Mouse (Mus musculus): ENCODE data around the gene Cdk14. TPM values are rescaled to one million over a fixed set of nuclear protein-coding genes. Genes with fewer than 3 reads are reported as not detected.
A peak's percentile ranks its signal among the peaks of the same experiment; 100 is the strongest.

Gene Cdk14
- polyA plus RNA-seq, 1 experiment from 2014 or later: 23.5 TPM

DNA sequence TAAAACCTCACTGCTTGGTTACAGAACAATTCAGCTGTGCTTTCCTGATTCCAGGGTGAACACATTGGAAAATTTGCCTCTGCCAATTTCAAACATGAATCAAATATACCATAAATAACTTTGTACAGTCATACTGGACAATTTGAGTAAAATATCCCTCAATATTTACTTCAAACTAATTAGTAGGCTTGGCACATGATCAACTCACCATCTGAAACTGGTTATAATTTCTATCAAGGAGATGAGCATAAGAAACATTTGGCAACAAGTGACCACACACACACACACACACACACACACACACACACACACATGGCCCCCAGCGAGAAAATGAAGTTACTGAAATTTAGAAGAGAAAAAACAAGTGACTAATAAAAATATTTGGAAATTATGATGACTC lies 304.6 kb downstream of the Cdk14 start:
- Histone ChIP-seq H3K27me3 (ENCODE audit: control insufficient read depth, insufficient read depth, low read length) (no peaks in the 10 kb centered on the region), H3K9me3 (ENCODE audit: control insufficient read depth, low read length) (no peaks in the 10 kb centered on the region), H3K9ac (ENCODE audit: low read length) (no peak overlapping the region), H3K36me3 (ENCODE audit: control insufficient read depth, insufficient read depth, low read length) (no peaks in the 10 kb centered on the region), H3K4me1 (replicated peaks; ENCODE audit: control insufficient read depth, insufficient read depth, low read length) (no peaks in the 10 kb centered on the region), H3K4me3 (ENCODE audit: low read depth, low read length) (no peak overlapping the region), H3K27ac (ENCODE audit: low read depth, low read length) (no peak overlapping the region), H3K4me2 (ENCODE audit: low read depth, low read length, severe bottlenecking) (no peak overlapping the region)
- no peak for DNase-seq (ENCODE audit: low spot score)
- WGBS: 100% methylated on average over 1 of the region's 1 CpGs
- no peak for ATAC-seq (replicated peaks; ENCODE audit: low FRiP score)

DNA sequence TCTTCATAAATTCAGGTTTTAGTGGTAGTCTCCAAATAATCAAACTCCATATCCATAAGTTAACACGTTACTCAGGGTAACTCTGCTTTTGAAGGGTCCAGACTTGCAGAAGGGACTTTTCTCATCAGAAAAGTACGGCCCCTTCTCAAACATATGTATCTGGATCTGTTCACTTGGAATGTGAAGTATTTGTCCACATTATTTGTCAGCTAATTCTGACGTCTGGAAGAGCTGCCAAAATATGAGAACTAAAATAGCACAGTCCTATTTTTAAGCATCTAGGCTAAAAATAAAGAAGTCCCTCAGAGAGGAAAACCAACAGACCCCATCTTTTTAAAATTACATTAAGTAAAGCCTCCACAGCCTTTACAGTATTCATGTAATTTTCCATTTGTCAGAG lies 310.5 kb downstream of the Cdk14 start:
- 70% methylated on average over 3 of the region's 3 CpGs for WGBS

GRCm38 (mm10) chr5:5109017-5109416 lies 311.1 kb downstream of the Cdk14 start:
- no peak overlapping the region for H3K4me2 ChIP-seq (ENCODE audit: low read depth, low read length, severe bottlenecking)
- no peak overlapping the region for H3K4me3 ChIP-seq (ENCODE audit: low read depth, low read length)
- no peaks in the 10 kb centered on the region for H3K27me3 ChIP-seq (ENCODE audit: control insufficient read depth, insufficient read depth, low read length)
- no peak overlapping the region for H3K27ac ChIP-seq (ENCODE audit: low read depth, low read length)
- no peaks in the 10 kb centered on the region for H3K36me3 ChIP-seq (ENCODE audit: control insufficient read depth, insufficient read depth, low read length)
- ATAC-seq (replicated peaks; ENCODE audit: low FRiP score) (no peak), DNase-seq (ENCODE audit: low spot score) (no peak)
- no peak overlapping the region for H3K9ac ChIP-seq (ENCODE audit: low read length)
- 84% methylated on average over 3 of the region's 3 CpGs for WGBS
- H3K9me3 ChIP-seq (ENCODE audit: control insufficient read depth, low read length): no peaks in the 10 kb centered on the region
- no peaks in the 10 kb centered on the region for H3K4me1 ChIP-seq (replicated peaks; ENCODE audit: control insufficient read depth, insufficient read depth, low read length)

More for the DNA sequence above, 310.5 kb downstream of the Cdk14 start:
- H3K27me3 ChIP-seq (ENCODE audit: control insufficient read depth, insufficient read depth, low read length): no peaks in the 10 kb centered on the region
- H3K4me3 ChIP-seq (ENCODE audit: low read depth, low read length): no peak overlapping the region
- no peaks in the 10 kb centered on the region for H3K36me3 ChIP-seq (ENCODE audit: control insufficient read depth, insufficient read depth, low read length)
- H3K27ac ChIP-seq (ENCODE audit: low read depth, low read length): no peak overlapping the region
- no peak for DNase-seq (ENCODE audit: low spot score)
- no peak overlapping the region for H3K4me2 ChIP-seq (ENCODE audit: low read depth, low read length, severe bottlenecking)
- H3K9ac ChIP-seq (ENCODE audit: low read length): no peak overlapping the region
- ATAC-seq (replicated peaks; ENCODE audit: low FRiP score): no peak
- no peaks in the 10 kb centered on the region for H3K4me1 ChIP-seq (replicated peaks; ENCODE audit: control insufficient read depth, insufficient read depth, low read length)
- no peaks in the 10 kb centered on the region for H3K9me3 ChIP-seq (ENCODE audit: control insufficient read depth, low read length)

DNA sequence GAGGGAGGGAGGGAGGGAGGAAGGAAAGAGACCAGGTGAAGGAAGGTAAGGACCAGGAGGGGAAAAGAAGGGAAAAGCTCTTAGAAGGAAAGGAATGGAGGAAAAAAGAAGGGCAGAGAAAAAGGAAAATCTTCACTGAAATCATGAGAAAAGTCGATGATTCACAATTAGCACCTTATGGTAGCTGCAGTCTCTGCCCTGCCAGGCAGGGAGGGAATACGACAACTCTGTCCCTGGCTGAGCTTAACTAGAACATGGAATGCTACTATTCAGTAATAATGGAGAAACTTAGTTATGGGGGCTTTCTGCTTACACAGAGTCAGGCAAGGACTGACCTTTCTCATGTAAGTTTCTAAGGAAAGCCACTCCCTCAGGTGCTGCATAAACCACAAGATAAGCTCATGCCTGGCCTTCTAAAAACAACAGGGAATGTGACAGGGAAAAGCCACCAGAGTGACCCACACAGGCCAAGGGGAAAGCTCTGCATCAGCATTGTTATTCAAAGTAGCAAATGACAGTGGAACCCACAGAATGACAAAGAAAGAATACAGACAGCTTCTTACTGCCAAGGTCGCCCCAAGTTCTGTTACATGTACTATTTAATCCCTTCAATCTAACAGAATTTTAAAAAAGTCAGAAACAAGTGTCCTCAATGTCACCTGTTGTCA lies 323.7 kb downstream of the Cdk14 start:
- H3K36me3 ChIP-seq (ENCODE audit: control insufficient read depth, insufficient read depth, low read length): no peaks in the 10 kb centered on the region
- H3K9ac ChIP-seq (ENCODE audit: low read length): no peak overlapping the region
- H3K4me3 ChIP-seq (ENCODE audit: low read depth, low read length): no peak overlapping the region
- DNase-seq (ENCODE audit: low spot score): no peak
- ATAC-seq (replicated peaks; ENCODE audit: low FRiP score): no peak
- no peak overlapping the region for H3K4me2 ChIP-seq (ENCODE audit: low read depth, low read length, severe bottlenecking)
- no peaks in the 10 kb centered on the region for H3K9me3 ChIP-seq (ENCODE audit: control insufficient read depth, low read length)
- WGBS: 53% methylated on average over 3 of the region's 3 CpGs
- H3K27me3 ChIP-seq (ENCODE audit: control insufficient read depth, insufficient read depth, low read length): no peaks in the 10 kb centered on the region
- H3K4me1 ChIP-seq (replicated peaks; ENCODE audit: control insufficient read depth, insufficient read depth, low read length): no peaks in the 10 kb centered on the region
- H3K27ac ChIP-seq (ENCODE audit: low read depth, low read length): no peak overlapping the region

DNA sequence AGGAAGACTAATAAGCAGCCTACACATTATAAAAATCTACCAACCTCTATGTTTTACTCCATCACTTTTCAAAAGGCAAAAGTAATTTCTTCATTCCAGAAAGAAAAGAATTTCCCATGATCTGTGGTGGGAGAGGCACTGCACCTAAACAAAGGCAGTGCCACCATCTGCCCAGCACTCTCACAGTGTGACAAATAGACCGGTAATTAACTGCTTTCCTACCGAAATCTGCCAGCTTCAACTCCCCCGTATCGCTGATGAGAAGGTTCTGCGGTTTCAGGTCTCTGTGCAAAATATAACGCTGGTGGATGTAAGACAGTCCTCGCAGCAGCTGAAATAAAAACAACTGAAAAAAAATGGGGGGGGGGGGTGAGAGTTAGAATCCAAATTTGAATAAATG lies 327.4 kb downstream of the Cdk14 start:
- no peak overlapping the region for H3K4me3 ChIP-seq (ENCODE audit: low read depth, low read length)
- H3K27me3 ChIP-seq (ENCODE audit: control insufficient read depth, insufficient read depth, low read length): no peaks in the 10 kb centered on the region
- no peaks in the 10 kb centered on the region for H3K36me3 ChIP-seq (ENCODE audit: control insufficient read depth, insufficient read depth, low read length)
- 77% methylated on average over 7 of the region's 7 CpGs for WGBS
- no peak for DNase-seq (ENCODE audit: low spot score)
- no peaks in the 10 kb centered on the region for H3K9me3 ChIP-seq (ENCODE audit: control insufficient read depth, low read length)
- no peak overlapping the region for H3K27ac ChIP-seq (ENCODE audit: low read depth, low read length)
- H3K4me2 ChIP-seq (ENCODE audit: low read depth, low read length, severe bottlenecking): no peak overlapping the region
- no peaks in the 10 kb centered on the region for H3K4me1 ChIP-seq (replicated peaks; ENCODE audit: control insufficient read depth, insufficient read depth, low read length)
- no peak for ATAC-seq (replicated peaks; ENCODE audit: low FRiP score)
- H3K9ac ChIP-seq (ENCODE audit: low read length): no peak overlapping the region

- no peak overlapping the region for H3K4me2 ChIP-seq (ENCODE audit: low read depth, low read length, severe bottlenecking)
- no peak overlapping the region for H3K27ac ChIP-seq (ENCODE audit: low read depth, low read length)
- 67% methylated on average over 1 of the region's 1 CpGs for WGBS
- no peak overlapping the region for H3K4me3 ChIP-seq (ENCODE audit: low read depth, low read length)
- H3K27me3 ChIP-seq (ENCODE audit: control insufficient read depth, insufficient read depth, low read length): no peaks in the 10 kb centered on the region
- no peak for DNase-seq (ENCODE audit: low spot score)
- H3K9me3 ChIP-seq (ENCODE audit: control insufficient read depth, low read length): no peaks in the 10 kb centered on the region
- ATAC-seq (replicated peaks; ENCODE audit: low FRiP score): no peak
- no peaks in the 10 kb centered on the region for H3K4me1 ChIP-seq (replicated peaks; ENCODE audit: control insufficient read depth, insufficient read depth, low read length)
- H3K36me3 ChIP-seq (ENCODE audit: control insufficient read depth, insufficient read depth, low read length): no peaks in the 10 kb centered on the region
- no peak overlapping the region for H3K9ac ChIP-seq (ENCODE audit: low read length)
These were observed 348.6 kb downstream of the Cdk14 start for GRCm38 (mm10) chr5:5071526-5071925.

DNA sequence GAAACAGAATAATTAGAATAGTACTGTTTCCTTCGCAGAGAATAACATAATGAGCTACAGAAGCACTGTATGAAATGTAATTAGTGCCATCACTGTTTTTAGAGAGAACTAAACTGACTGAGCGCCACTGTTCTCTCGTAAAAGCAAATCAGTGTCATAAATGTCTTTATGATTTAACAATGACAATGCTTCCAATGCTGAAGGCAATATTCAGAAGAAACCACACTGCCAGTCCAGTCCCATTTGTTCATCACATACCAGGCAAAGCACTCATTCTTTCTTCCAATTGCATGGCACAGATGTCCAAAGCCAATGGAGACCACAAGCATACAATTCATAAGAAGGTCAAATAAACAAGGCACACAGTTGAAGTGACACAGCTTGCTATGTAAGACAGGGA lies 355.4 kb downstream of the Cdk14 start:
- Histone ChIP-seq H3K9me3 (ENCODE audit: control insufficient read depth, low read length) (no peaks in the 10 kb centered on the region), H3K4me3 (ENCODE audit: low read depth, low read length) (no peak overlapping the region), H3K4me1 (replicated peaks; ENCODE audit: control insufficient read depth, insufficient read depth, low read length) (no peaks in the 10 kb centered on the region), H3K36me3 (ENCODE audit: control insufficient read depth, insufficient read depth, low read length) (no peaks in the 10 kb centered on the region), H3K27ac (ENCODE audit: low read depth, low read length) (no peak overlapping the region), H3K27me3 (ENCODE audit: control insufficient read depth, insufficient read depth, low read length) (no peaks in the 10 kb centered on the region), H3K4me2 (ENCODE audit: low read depth, low read length, severe bottlenecking) (no peak overlapping the region), H3K9ac (ENCODE audit: low read length) (no peak overlapping the region)
- DNase-seq (ENCODE audit: low spot score): no peak
- no peak for ATAC-seq (replicated peaks; ENCODE audit: low FRiP score)
- 92% methylated on average over 3 of the region's 3 CpGs for WGBS

GRCm38 (mm10) chr5:5056102-5056883 lies 363.8 kb downstream of the Cdk14 start:
- Histone ChIP-seq H3K4me3 (ENCODE audit: low read depth, low read length) (no peak overlapping the region), H3K36me3 (ENCODE audit: control insufficient read depth, insufficient read depth, low read length) (no peaks in the 10 kb centered on the region), H3K9ac (ENCODE audit: low read length) (no peak overlapping the region), H3K27ac (ENCODE audit: low read depth, low read length) (no peak overlapping the region), H3K4me1 (replicated peaks; ENCODE audit: control insufficient read depth, insufficient read depth, low read length) (no peaks in the 10 kb centered on the region; the same call in 1 of the 2 replicates), H3K4me2 (ENCODE audit: low read depth, low read length, severe bottlenecking) (no peak overlapping the region), H3K9me3 (ENCODE audit: control insufficient read depth, low read length) (no peaks in the 10 kb centered on the region), H3K27me3 (ENCODE audit: control insufficient read depth, insufficient read depth, low read length) (no peaks in the 10 kb centered on the region)
- ATAC-seq (replicated peaks; ENCODE audit: low FRiP score) (0 out of 2 replicates have a peak, but pooled peaks have one; percentile 39), DNase-seq (ENCODE audit: low spot score) (no peak)
- 65% methylated on average over 4 of the region's 4 CpGs for WGBS

Data from forebrain, embryonic 11.5 days (tissue).